Mouse (Mus musculus) liver, adult 2 months (tissue): Measurements from ENCODE around the gene Nmral1. TPM values are rescaled to one million over a fixed set of nuclear protein-coding genes. Genes with fewer than 3 reads are reported as not detected.

Experiments used
- DNase-seq: peaks from one replicate; pipeline ENCODE4 v3.0.0-alpha.2; 2011; ENCODE audit warnings: low read depth, low spot score; ENCODE audit errors: extremely low read depth
- H3K27ac ChIP-seq: fragments of 200-500 bp; replicated peaks from 2 replicates; pipeline ENCODE4 v1.5.1; 2012; ENCODE audit warnings: low read depth, mild to moderate bottlenecking, control low read depth, inconsistent platforms, low read length; ENCODE audit not compliant: insufficient read depth
- H3K27me3 ChIP-seq: fragments of 200-500 bp; 2 replicates; pipeline ENCODE4 v1.6.1; 2012; ENCODE audit warnings: mild to moderate bottlenecking, moderate library complexity, low read length, inconsistent platforms; ENCODE audit not compliant: control insufficient read depth, insufficient read depth
- H3K36me3 ChIP-seq: fragments of 200-500 bp; 2 replicates; pipeline ENCODE4 v1.6.1; 2012; ENCODE audit warnings: low read length, inconsistent platforms; ENCODE audit not compliant: control insufficient read depth, insufficient read depth
- H3K4me1 ChIP-seq: fragments of 200-500 bp; 2 replicates; pipeline ENCODE4 v1.6.1; 2011; ENCODE audit warnings: low read length; ENCODE audit not compliant: control insufficient read depth, insufficient read depth
- H3K4me3 ChIP-seq: fragments of 200-500 bp; 2 replicates; pipeline ENCODE4 v1.5.1; 2011; ENCODE audit warnings: low read depth, mild to moderate bottlenecking, control low read depth, low read length, moderate library complexity; ENCODE audit not compliant: insufficient read depth
- H3K79me2 ChIP-seq: fragments of 200-500 bp; 2 replicates; pipeline ENCODE4 v1.6.1; 2012; ENCODE audit warnings: inconsistent platforms, mild to moderate bottlenecking, low read length, moderate library complexity; ENCODE audit not compliant: control insufficient read depth, insufficient read depth
- H3K9ac ChIP-seq: fragments of 200-500 bp; 2 replicates; pipeline ENCODE4 v1.6.1; 2012; ENCODE audit warnings: low read depth, mild to moderate bottlenecking, control low read depth, inconsistent platforms, low read length
- CTCF ChIP-seq: fragments of 200-500 bp; IDR thresholded peaks from 2 replicates; pipeline ENCODE4 v1.5.1; 2011; ENCODE audit warnings: low read depth, low read length, control low read depth
- POLR2A ChIP-seq: fragments of 200-500 bp; IDR thresholded peaks from 2 replicates; pipeline ENCODE4 v1.6.1; 2011; ENCODE audit warnings: low read length, control low read depth; ENCODE audit not compliant: insufficient read depth; ENCODE audit errors: extremely low read depth
- WGBS: fragments of 180-500 bp; shearing (Covaris S2); methylation state at CpG from one replicate; pipeline ENCODE4 v1.1.7; 2018; 5-methylcytosine and 5-hydroxymethylcytosine counted together
- polyA plus RNA-seq: library from polyadenylated mRNA; depleted of rRNA; stranded (reverse); fragments of >200 nt; gene quantifications from 2 replicates; pipeline ENCODE4 v1.2.3, GENCODE M21; 2012
- total RNA-seq: library from RNA; depleted of rRNA; stranded (reverse); fragments of >200 nt; gene quantifications from 2 replicates; pipeline ENCODE4 v1.2.3, GENCODE M21; 2014

Nmral1 gene
- total and polyA plus RNA-seq, 2 experiments = 7.8 to 11.2 TPM

GRCm38 (mm10) chr16:4736262-4736661 lies 17.1 kb upstream of the Nmral1 start:
- no peak for TF ChIP-seq POLR2A
- no peak for TF ChIP-seq CTCF
- Histone ChIP-seq H3K9ac (no peak overlapping the region), H3K79me2 (peaks cover 35% of the 10 kb centered on the region), H3K27me3 (no peaks in the 10 kb centered on the region), H3K36me3 (peaks cover 3% of the 10 kb centered on the region; the same call in 1 of the 2 replicates), H3K27ac (no peak overlapping the region), H3K4me3 (no peak overlapping the region), H3K4me1 (peaks cover 6% of the 10 kb centered on the region; the same call in 1 of the 2 replicates)
- 84% methylated on average over 2 of the region's 2 CpGs for WGBS
- no peak for DNase-seq

- no peak overlapping the region for H3K9ac ChIP-seq
- H3K27ac ChIP-seq = no peak overlapping the region; the same call in 1 of the 2 replicates
- peak; percentile 66 for DNase-seq
- no peak overlapping the region for H3K4me3 ChIP-seq
- peaks cover 40% of the 10 kb centered on the region for H3K79me2 ChIP-seq
- H3K4me1 ChIP-seq = peaks cover 12% of the 10 kb centered on the region
- peaks cover 3% of the 10 kb centered on the region; the same call in 1 of the 2 replicates for H3K36me3 ChIP-seq
- no peaks in the 10 kb centered on the region for H3K27me3 ChIP-seq
- WGBS = 58% methylated on average over 3 of the region's 3 CpGs
- TF ChIP-seq POLR2A = no peak
- TF ChIP-seq CTCF = no peak
Measured at GRCm38 (mm10) chr16:4730776-4731358, 11.7 kb upstream of the Nmral1 start.

GRCm38 (mm10) chr16:4727963-4728362 lies 8.8 kb upstream of the Nmral1 start:
- H3K4me3 ChIP-seq = no peak overlapping the region
- no peak overlapping the region for H3K9ac ChIP-seq
- H3K4me1 ChIP-seq = peaks cover 12% of the 10 kb centered on the region
- no peak overlapping the region for H3K27ac ChIP-seq
- H3K36me3 ChIP-seq = no peaks in the 10 kb centered on the region; the same call in 1 of the 2 replicates
- DNase-seq = peak; percentile 56
- TF ChIP-seq CTCF (no peak), POLR2A (no peak)
- H3K79me2 ChIP-seq = peaks cover 30% of the 10 kb centered on the region; the same call in 1 of the 2 replicates
- H3K27me3 ChIP-seq = no peaks in the 10 kb centered on the region
- WGBS = 18% methylated on average over 1 of the region's 1 CpGs

- DNase-seq = no peak
- Histone ChIP-seq H3K4me1 (peaks cover 12% of the 10 kb centered on the region), H3K27ac (peak overlapping the region; percentile 34; the same call in 1 of the 2 replicates), H3K79me2 (peaks cover 30% of the 10 kb centered on the region; the same call in 1 of the 2 replicates), H3K36me3 (no peaks in the 10 kb centered on the region; the same call in 1 of the 2 replicates), H3K4me3 (peak overlapping the region; percentile 13; the same call in 1 of the 2 replicates), H3K27me3 (no peaks in the 10 kb centered on the region), H3K9ac (no peak overlapping the region)
- 92% methylated on average over 1 of the region's 1 CpGs for WGBS
- no peak for TF ChIP-seq POLR2A
- TF ChIP-seq CTCF = no peak
Measured at GRCm38 (mm10) chr16:4727526-4727925, 8.4 kb upstream of the Nmral1 start.

GRCm38 (mm10) chr16:4726528-4727128 lies 7.5 kb upstream of the Nmral1 start:
- DNase-seq = peak; percentile 59
- 1% methylated on average over 39 of the region's 40 CpGs for WGBS
- TF ChIP-seq POLR2A (no peak), CTCF (no peak)
- peaks cover 12% of the 10 kb centered on the region for H3K4me1 ChIP-seq
- peaks cover 23% of the 10 kb centered on the region; the same call in 1 of the 2 replicates for H3K79me2 ChIP-seq
- H3K36me3 ChIP-seq = no peaks in the 10 kb centered on the region
- H3K27me3 ChIP-seq = no peaks in the 10 kb centered on the region
- peak overlapping the region; percentile 64 for H3K4me3 ChIP-seq
- peak overlapping the region; percentile 84 for H3K9ac ChIP-seq
- H3K27ac ChIP-seq = peak overlapping the region; percentile 70
